Mouse (Mus musculus): ENCODE results near the gene Dok1. TPM values are rescaled to one million over a fixed set of nuclear protein-coding genes. Genes with fewer than 3 reads are reported as not detected.
A peak's percentile ranks its signal among the peaks of the same experiment; 100 is the strongest.

Gene Dok1
- polyA plus RNA-seq (2016; fragmentation: Nextera tagmentation; extraction: Ambion mirVana), result 10.4 and 10.9 TPM in 2 replicates

DNA sequence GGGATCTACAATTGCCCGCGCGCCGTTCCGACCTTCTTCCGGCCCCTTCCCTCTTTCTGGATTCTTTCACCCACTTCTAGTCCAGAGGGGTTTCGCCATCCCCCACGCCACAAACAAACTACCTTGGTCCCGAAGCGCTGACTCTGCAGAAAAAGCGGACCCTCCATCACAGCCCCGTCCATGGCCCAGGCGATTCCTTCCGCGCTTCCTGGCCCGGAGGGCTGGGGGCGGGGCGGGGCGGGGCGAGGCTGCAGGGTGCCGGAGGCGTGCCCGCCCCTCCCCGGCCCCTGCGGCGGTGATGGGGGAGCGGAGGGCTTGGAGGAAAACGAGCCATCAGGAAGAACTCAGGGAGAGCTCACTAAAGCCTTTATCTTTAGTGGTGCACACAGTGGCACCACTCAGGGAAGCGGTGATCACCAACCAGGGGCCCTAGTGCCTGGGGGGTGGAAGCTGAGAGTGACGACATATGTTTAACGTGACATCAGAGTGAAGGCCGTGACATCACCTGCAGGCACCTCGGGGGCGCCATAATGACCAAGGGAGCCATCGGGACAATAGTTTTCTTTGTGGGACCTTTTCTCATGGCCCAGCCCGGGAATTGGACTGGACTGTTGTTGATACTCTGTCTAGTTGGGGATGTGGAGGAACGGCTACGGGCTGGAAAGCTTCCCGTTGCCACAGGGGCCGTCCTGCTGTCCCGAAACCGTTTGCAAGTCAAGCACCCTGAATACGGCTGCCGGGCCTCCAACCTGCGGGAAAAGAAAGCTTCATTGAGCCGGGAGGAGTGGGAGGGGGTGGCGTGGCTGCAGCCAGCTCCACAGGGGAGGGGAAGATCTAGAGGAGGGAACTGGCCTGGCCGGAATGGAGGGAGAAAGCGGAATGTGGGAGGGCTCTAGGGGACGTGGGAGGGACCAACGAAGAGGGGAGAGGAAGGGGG lies at the start of gene Dok1, which contains the start of gene Loxl3:
Dok1 (minus strand) TSS at position 223 of the 937 bp plus-strand sequence.
Loxl3 (plus strand) TSS at position 925 of the 937 bp plus-strand sequence.
- under 1% methylated on average over 51 of the region's 51 CpGs for WGBS
- H3K9me3 ChIP-seq, result no peaks in the 10 kb centered on the region
- DNase-seq (ENCODE audit: extremely low spot score, low spot score), result peak; percentile 73
- H3K4me1 ChIP-seq, result peaks cover 72% of the 10 kb centered on the region
- peaks cover 3% of the 10 kb centered on the region; the same call in 1 of the 2 replicates for H3K36me3 ChIP-seq (replicated peaks)
- peak within 1 kb of the TSS; percentile 86 for H3K27ac ChIP-seq
- peak within 1 kb of the TSS; percentile 68 for H3K4me3 ChIP-seq
- peaks cover 97% of the 10 kb centered on the region for H3K27me3 ChIP-seq (ENCODE audit: poor library complexity, severe bottlenecking)

DNA sequence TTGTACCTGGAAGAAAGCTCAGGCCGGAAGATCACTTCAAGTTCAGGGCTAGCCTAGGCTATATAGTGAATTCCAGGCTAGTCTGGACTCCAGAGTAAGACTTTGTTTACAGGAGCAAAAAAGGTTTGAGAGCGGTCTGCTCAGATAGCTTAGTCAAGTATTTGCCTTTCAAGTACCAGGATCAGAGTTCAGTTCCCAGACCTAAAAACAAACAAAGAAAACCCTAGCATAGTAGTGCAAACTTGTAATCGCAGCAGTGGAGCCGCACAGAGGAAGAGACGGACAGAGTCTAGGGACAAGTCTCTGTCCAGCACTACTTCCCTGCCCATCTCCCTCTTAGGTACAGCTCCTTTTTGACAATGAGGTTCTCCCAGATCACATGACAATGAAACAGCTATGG lies 46.9 kb upstream of the Dok1 start:
- WGBS, result 97% methylated on average over 5 of the region's 5 CpGs
- no peaks in the 10 kb centered on the region for H3K9me3 ChIP-seq
- no peak overlapping the region for H3K4me3 ChIP-seq
- H3K27me3 ChIP-seq (ENCODE audit: poor library complexity, severe bottlenecking), result peaks cover 69% of the 10 kb centered on the region
- peaks cover 41% of the 10 kb centered on the region for H3K4me1 ChIP-seq
- no peak overlapping the region for H3K27ac ChIP-seq
- H3K36me3 ChIP-seq (replicated peaks), result peaks cover 29% of the 10 kb centered on the region
- no peak for DNase-seq (ENCODE audit: extremely low spot score, low spot score)

DNA sequence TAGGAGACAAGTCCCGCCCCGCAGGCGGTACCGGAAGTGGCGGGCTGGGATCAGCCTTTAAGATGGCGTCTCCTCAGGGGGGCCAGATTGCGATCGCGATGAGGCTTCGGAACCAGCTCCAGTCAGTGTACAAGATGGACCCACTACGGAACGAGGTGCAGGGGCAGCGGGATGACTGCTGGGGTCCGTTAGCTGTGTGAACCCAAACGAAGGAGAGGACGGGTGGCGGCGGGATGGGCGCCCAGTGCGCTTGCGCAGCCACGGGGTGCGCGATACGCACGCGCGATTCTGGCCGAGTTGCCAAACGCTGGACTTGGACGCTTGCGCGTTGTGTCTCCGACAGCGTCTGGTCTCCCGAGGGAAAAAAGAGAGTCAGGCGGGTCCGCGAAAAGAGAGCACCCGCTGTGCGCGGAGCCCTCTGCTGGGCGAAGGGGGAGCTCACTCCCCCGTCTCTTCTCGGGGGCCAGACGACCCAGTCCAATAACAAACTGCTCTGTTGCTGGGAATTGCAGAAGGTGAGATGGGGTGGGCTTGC lies 45.1 kb upstream of the Dok1 start:
- H3K27me3 ChIP-seq (ENCODE audit: poor library complexity, severe bottlenecking), result peaks cover 69% of the 10 kb centered on the region

DNA sequence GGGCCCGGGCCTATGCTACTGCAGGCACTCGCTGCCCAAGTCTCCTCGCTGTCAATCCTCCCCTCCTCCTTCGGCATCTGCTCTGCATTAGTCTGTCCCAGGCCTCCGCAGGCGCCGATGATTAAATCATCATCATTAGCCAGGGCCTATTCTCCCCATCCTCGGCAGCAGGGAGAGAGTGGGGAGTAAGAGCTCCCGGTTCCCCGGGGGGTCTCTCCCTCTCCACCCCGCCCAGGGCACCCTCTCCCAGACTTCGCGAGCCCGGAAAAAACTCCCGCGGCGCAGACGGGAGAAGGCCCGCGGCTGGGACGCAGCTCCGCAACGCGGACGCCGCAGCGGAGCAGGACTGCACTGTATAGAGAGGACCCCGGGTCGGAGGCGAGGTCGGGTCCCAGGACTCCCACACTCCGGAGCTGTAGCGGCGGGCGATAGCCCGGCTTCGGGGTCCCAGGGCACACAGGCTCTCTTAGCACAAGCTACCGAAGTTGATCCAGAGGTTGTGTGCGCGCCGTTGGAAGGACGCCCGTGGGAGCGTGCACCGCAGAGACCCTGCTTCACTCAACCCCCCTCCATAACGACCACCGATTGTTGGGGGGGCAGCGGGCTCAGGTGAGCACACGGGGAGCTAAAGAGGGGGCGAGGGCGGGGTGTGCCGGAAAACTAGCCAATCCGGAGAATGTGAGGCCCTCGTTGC lies 44.5 kb upstream of the Dok1 start, which contains the start of gene Pcgf1:
Pcgf1 (plus strand) TSS at position 240 of the 694 bp plus-strand sequence.
- peaks cover 69% of the 10 kb centered on the region for H3K27me3 ChIP-seq (ENCODE audit: poor library complexity, severe bottlenecking)
- H3K9me3 ChIP-seq, result no peaks in the 10 kb centered on the region
- H3K4me3 ChIP-seq, result peak within 1 kb of the TSS; percentile 86
- peaks cover 26% of the 10 kb centered on the region for H3K4me1 ChIP-seq
- peak; percentile 60 for DNase-seq (ENCODE audit: extremely low spot score, low spot score)
- under 1% methylated on average over 54 of the region's 54 CpGs for WGBS
- H3K36me3 ChIP-seq (replicated peaks), result peaks cover 29% of the 10 kb centered on the region
- peak within 1 kb of the TSS; percentile 96 for H3K27ac ChIP-seq

More for the DNA sequence above, 45.1 kb upstream of the Dok1 start:
- peaks cover 29% of the 10 kb centered on the region for H3K36me3 ChIP-seq (replicated peaks)
- peak overlapping the region; percentile 86 for H3K4me3 ChIP-seq
- peak overlapping the region; percentile 96 for H3K27ac ChIP-seq
- no peaks in the 10 kb centered on the region for H3K9me3 ChIP-seq
- DNase-seq (ENCODE audit: extremely low spot score, low spot score), result peak; percentile 98
- WGBS, result under 1% methylated on average over 46 of the region's 46 CpGs
- peaks cover 28% of the 10 kb centered on the region for H3K4me1 ChIP-seq

GRCm38 (mm10) chr6:83074979-83075378 lies 41.7 kb upstream of the Dok1 start:
- Histone ChIP-seq H3K4me1 (peaks cover 44% of the 10 kb centered on the region), H3K27me3 (ENCODE audit: poor library complexity, severe bottlenecking) (peaks cover 77% of the 10 kb centered on the region), H3K4me3 (no peak overlapping the region), H3K36me3 (replicated peaks) (peaks cover 3% of the 10 kb centered on the region), H3K27ac (no peak overlapping the region), H3K9me3 (no peaks in the 10 kb centered on the region)
- no peak for DNase-seq (ENCODE audit: extremely low spot score, low spot score)
- 20% methylated on average over 2 of the region's 2 CpGs for WGBS

DNA sequence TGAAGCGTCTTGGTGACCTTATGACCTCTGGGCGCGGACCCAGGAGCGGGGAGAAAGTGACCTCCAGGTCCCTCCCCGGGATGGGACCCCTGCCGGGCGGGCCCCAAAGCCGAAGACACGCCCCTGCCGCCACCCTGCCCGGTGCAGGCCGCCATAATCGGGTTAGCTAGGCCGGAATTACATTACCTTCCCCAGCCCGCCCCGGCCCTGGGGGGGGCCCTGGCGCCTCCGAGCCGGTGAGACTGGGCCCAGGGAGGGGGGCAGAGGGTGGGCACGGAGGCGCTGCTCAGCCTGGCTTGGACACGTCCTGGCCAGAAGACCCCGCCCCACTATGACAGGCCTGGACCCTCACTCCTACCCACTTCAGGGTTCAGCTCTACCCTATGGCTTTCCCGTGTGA lies 37.9 kb upstream of the Dok1 start:
- Histone ChIP-seq H3K27me3 (ENCODE audit: poor library complexity, severe bottlenecking) (peaks cover 100% of the 10 kb centered on the region), H3K4me1 (peaks cover 35% of the 10 kb centered on the region), H3K9me3 (no peaks in the 10 kb centered on the region), H3K4me3 (peak overlapping the region; percentile 36), H3K36me3 (replicated peaks) (no peaks in the 10 kb centered on the region), H3K27ac (no peak overlapping the region)
- no peak for DNase-seq (ENCODE audit: extremely low spot score, low spot score)
- WGBS, result under 1% methylated on average over 24 of the region's 24 CpGs

DNA sequence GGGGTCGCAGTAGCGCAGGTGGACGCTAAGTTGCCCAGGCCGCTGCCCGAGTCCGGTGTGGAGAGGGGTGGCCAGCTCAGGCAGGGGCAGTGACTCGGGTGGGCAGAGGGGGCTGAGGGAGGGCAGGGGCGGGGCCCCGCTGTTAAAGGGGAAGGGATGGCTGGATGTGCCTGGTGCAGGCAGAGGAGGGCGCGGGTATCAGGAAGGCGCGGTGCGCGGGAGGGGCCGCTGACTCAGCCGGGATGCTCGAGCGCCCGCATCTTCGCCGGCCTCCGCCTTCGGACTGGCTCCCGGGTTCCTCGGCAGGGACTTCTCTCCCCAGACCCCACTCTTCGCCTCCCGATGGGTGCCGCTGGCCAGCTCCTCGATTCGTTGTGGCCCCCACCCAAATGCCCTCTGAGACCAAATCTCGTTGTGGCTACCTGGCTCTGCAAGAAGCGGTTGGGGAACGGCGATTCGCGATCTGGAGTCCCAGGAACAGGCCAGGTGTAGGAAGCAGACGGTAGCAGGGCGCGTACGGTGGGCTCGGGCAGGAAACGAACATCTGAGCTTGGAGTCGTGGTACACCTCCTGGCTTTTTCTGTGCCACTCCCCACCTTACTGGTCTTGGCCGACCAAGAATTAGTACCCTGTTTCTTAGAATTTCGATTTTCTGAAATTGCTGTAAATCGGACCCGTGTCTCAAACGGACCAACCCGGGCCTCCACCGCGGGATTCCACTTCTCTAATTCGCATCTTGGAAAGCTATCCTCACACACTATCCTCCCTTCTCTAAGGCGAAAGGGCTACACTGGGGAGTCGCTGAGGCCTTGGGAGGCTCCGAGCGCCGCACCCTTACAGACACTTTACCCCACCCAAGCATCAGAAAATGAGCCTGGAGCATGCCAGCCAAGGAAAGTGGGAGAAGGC lies 37.3 kb upstream of the Dok1 start:
- H3K27ac ChIP-seq, result no peak overlapping the region

GRCm38 (mm10) chr6:83070247-83070310 lies 36.8 kb upstream of the Dok1 start, which contains the start of gene Tlx2:
Tlx2 (minus strand) TSS chr6:83070293.
- DNase-seq (ENCODE audit: extremely low spot score, low spot score), result no peak
- H3K27me3 ChIP-seq (ENCODE audit: poor library complexity, severe bottlenecking), result peaks cover 100% of the 10 kb centered on the region
- H3K9me3 ChIP-seq, result no peaks in the 10 kb centered on the region
- peak within 1 kb of the TSS; percentile 43 for H3K4me3 ChIP-seq
- peaks cover 35% of the 10 kb centered on the region for H3K4me1 ChIP-seq
- no peak within 1 kb of the TSS for H3K27ac ChIP-seq
- 0% methylated on average over 10 of the region's 10 CpGs for WGBS
- no peaks in the 10 kb centered on the region for H3K36me3 ChIP-seq (replicated peaks)

More for the DNA sequence above, 37.3 kb upstream of the Dok1 start:
- Histone ChIP-seq H3K27me3 (ENCODE audit: poor library complexity, severe bottlenecking) (peaks cover 100% of the 10 kb centered on the region), H3K4me1 (peaks cover 35% of the 10 kb centered on the region), H3K36me3 (replicated peaks) (no peaks in the 10 kb centered on the region), H3K4me3 (peak overlapping the region; percentile 43), H3K9me3 (no peaks in the 10 kb centered on the region)
- peak; percentile 65 for DNase-seq (ENCODE audit: extremely low spot score, low spot score)
- under 1% methylated on average over 58 of the region's 58 CpGs for WGBS

DNA sequence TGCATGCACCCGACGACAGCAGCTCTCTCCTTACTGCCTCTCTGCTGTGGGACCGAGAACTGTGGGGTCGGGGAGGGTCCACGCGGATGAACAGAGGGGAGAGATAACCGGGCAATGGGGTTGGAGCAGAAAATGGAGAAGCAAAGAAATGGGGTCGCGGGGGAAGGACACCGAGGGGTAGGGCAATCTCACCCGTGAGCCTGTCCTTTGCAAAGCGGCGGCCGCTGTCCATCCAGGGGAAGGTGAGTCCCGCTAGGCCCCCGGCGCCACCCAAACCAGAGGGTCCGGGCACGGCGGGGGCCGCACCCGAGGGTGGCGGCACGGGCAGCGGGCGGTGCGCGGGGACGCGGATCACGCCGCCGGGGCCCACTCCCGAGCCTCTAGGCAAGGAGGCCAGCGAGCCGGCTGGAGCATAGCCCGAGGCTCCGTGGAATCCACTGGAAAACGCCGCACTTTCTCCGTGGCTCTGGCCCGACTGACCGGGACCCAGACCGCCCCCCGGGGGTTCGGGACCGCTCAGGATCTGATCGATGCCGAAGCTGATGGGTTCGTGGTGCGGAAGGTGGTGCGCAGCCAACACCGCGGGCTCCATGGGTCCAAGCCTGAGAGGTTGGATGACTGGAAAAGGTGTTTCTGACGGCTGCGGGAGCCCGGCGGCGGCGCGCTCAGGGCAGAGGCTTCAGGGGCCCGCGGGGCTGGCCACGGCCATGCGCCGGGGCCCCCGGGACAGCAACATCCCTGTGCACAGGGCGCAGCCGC lies 36.4 kb upstream of the Dok1 start:
- peak overlapping the region; percentile 43 for H3K4me3 ChIP-seq
- no peak overlapping the region for H3K27ac ChIP-seq
- no peaks in the 10 kb centered on the region for H3K9me3 ChIP-seq
- H3K4me1 ChIP-seq, result peaks cover 36% of the 10 kb centered on the region
- under 1% methylated on average over 69 of the region's 69 CpGs for WGBS
- DNase-seq (ENCODE audit: extremely low spot score, low spot score), result peak; percentile 50
- H3K27me3 ChIP-seq (ENCODE audit: poor library complexity, severe bottlenecking), result peaks cover 100% of the 10 kb centered on the region
- no peaks in the 10 kb centered on the region for H3K36me3 ChIP-seq (replicated peaks)

DNA sequence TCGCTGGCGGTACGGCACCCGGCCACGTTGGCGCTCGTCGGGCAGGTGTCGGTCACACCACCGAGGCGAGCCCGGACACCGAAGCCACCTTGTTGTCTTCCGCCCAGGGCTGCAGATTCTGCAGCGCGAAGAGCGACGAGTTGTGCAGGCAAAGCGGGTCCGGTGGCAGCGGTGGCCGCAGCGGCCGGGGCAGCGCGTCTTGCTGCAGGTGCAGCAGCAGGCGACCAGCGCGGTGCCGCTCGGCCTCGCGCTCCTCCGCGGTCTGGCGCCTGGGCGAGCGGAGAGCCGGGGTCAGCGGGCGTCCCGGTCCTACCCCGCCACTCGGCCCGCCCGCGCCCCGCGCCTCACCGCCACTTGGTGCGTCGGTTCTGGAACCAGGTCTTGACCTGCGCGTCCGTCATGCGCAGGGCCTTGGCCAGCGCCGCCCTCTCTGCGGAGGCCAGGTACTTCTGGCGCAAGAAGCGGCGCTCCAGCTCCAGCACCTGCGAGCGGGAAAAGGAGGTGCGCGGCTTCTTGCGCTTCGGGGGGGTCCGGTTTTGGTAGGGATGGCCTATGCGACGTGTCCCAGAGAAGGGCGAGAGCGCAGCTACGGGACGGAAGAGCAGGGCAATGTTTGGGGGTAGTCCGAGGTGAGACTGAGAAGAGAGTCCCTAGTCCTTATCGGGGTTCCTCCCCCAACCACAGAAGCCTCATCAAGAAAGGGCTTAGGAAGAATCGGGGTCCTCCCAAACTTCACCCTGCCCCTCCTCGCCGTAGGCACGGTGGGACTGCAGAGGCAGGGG lies 35.6 kb upstream of the Dok1 start:
- DNase-seq (ENCODE audit: extremely low spot score, low spot score), result no peak
- under 1% methylated on average over 81 of the region's 81 CpGs for WGBS

GRCm38 (mm10) chr6:83068221-83068620 lies 35.0 kb upstream of the Dok1 start:
- WGBS, result 2% methylated on average over 8 of the region's 8 CpGs
- no peak for DNase-seq (ENCODE audit: extremely low spot score, low spot score)

More for the DNA sequence above, 35.6 kb upstream of the Dok1 start:
- no peaks in the 10 kb centered on the region for H3K9me3 ChIP-seq
- peaks cover 40% of the 10 kb centered on the region for H3K4me1 ChIP-seq
- no peak overlapping the region for H3K27ac ChIP-seq
- peaks cover 100% of the 10 kb centered on the region for H3K27me3 ChIP-seq (ENCODE audit: poor library complexity, severe bottlenecking)
- no peaks in the 10 kb centered on the region for H3K36me3 ChIP-seq (replicated peaks)
- H3K4me3 ChIP-seq, result peak overlapping the region; percentile 38

More at GRCm38 (mm10) chr6:83068221-83068620, 35.0 kb upstream of the Dok1 start:
- Histone ChIP-seq H3K27ac (no peak overlapping the region), H3K4me3 (peak overlapping the region; percentile 38; the same call in 1 of the 2 replicates), H3K9me3 (no peaks in the 10 kb centered on the region), H3K36me3 (replicated peaks) (no peaks in the 10 kb centered on the region), H3K4me1 (peaks cover 40% of the 10 kb centered on the region), H3K27me3 (ENCODE audit: poor library complexity, severe bottlenecking) (peaks cover 100% of the 10 kb centered on the region)
